Mouse (Mus musculus): ENCODE measurements around the gene Edar.
"Not testable (repeated sequence)": the region's sequence is repeated elsewhere in the genome, so short reads cannot be mapped to it uniquely, and the experiment has no call there.

Edar gene

DNA sequence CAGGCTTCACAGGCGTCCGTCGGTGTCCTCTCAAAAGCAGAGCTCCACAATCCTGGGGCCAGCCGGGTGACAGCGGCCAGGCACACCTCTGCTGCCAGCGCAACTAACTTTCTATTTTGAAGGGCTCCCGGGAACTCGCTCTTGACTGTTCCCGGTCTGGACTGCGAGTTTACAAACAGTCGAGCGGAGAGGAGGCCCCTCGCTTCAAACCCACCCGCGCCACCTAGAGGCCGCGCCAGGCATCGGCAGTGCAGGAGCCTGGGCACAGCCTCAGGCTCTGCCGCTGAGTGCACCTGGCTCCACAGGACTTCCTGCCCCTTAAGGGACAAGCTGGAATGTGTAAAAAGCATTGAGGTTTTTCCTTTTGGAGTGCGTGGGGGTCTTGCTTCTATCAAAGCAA is at the start of gene Edar:
Gene Edar (minus strand): TSS at position 122 of the 400 bp plus-strand sequence.
- peak; percentile 40 for DNase-seq

DNA sequence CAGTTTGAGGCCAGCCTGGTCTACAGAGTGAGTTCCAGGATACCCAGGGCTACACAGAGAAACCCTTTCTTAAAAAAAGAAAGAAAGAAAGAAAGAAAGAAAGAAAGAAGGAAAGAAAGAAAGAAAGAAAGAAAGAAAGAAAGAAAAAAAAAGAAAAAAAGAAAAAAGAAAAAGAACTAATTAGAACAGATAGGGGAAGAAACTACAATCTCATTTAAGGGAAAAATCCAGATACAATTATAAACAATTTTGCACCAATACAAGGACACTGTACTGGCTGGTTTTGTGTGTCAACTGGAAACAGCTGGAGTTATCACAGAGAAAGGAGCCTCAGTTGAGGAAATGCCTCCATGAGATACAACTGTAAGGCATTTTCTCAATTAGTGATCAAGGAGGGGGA is 42.7 kb upstream of the Edar start, which contains the start of gene Gm17542:
Gene Gm17542 (minus strand): TSS at position 101 of the 400 bp plus-strand sequence.
- DNase-seq: not testable (repeated sequence)

DNA sequence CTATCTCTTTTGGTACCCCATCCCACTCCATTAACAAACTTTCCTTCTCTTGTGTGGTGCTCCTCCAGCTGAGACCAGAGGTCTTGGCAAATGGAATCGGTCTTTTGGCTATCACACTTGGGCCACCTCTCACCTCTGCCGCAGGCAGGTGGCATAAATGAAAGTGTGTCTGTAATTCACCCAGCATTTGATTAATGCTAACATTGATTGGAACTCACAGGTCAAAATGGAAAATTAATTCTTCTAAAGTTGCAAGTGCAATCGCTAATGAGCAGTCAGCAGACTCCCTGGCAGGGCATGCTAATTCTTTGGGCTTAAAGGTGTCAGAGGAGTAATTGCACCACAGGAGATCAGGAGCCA is 39.3 kb upstream of the Edar start:
- no peak for DNase-seq

DNA sequence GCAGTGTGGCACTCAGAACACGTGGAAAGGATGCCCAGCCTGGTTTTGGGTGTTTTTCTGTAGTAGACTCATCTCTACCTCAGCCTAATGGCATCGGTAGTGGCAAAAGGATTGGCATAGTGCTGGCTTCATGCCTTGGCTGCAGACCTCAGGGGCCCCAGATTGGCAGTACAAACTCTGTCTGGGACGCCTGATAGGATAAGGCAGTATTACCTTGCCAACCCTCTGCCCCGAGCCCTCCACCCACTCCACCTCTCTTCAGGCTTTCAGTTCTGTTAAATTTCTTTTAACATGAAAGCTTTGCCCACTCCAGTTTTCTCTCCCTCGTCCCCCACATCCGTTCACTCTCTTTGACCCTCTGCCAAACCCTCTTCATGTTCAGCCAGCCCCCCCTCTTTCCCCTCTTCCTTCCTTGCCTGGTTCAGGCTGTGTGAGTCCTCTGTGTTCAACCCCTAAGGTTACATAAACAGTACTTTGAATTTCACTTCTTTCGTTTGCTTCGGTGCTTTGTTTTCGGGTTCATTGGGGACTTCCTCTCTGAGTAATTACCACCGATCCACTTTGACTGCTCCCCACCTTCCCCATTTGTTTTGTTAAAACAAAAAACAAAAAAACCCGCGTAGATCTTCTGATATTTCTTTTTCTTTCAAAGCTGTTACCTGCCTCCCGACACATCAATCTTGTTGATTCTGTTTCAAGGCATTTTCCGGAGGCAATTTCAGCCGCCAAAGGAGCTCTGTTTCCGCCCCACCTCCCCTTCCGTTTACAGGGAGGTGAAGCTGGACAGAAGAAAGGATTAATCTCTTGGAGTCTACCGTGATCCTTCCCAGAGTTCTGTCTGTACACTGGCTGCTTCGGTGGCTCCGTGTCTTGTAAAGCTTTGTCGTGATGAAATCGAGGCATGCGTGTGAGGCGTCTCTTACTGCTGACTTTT is 38.7 kb upstream of the Edar start:
- no peak for DNase-seq

DNA sequence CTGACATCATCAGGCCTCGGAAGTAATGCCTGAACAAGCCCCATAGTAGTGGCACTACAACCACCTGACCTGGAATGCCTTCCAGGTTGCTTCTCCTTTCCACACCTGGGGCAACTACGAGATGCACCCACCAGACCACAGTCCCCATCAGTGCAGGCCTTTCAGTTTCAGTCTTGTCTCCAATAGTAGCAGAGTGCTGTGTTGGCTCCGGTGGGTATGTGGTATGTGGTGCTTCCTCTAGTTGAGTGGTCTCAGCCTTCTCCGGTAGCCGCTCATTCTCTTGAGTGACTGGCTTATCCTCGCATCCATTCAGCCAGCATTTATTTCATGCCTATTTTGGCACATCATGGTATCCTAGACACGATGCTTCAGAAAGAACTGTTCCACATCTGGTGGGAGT is 37.8 kb upstream of the Edar start:
- no peak for DNase-seq

DNA sequence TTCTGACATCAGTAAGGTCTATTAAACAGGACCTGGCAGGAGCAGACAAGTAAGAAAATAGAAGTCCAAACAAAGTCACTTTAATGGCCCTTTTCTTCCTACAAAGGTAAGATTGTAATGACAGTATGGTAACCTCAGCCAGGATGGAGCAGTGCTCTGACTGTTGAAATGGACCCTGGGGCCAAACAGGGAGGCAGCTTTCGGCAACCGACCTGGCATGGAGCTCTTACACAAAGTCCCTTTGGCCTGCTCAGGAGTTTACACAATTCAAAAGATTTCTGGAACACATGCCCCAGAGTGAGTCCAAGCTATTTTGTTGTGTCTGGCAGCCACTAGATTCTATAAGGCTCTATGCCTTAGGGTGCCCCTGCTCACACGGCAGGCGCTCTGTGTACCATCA is 33.6 kb upstream of the Edar start:
- no peak for DNase-seq

DNA sequence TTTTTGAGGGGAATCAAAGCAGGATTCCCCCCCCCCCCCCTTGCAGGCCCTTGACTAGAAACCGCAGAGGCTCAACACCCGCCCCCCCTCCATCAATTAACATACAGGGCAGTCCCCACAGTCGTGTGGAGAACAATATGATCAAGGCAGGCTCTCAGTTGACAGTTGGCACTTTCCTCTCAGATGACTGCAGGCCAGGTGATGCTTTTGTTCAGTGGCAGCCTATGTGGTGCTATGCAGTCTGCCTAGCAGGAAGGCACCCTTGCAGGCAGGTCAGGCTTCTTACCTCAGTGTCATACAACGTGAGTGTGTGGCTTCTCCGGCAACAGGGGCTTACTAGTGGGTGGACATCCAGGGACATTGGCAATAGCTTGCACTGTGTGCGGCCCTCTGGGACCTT is 25.1 kb upstream of the Edar start:
- DNase-seq: no peak

DNA sequence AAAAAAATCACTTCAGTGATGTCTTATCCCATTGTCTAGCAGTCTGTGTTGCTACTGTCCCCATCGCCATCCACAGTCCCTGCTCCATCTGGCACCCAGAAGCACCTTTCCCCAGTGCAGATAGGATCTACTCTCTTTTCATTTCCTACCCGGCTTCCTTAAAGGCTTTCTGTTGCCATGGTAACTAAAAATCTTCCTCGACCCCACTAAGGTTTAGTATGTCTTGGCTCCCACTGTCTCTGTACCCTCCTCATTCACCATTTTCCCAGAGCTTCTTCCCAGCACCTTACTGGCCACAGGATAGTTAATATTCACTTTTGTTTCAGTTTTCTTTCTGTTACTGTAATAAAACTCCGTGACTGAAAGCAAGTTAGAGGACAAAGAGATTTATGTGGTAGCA is 24.7 kb upstream of the Edar start:
- DNase-seq: no peak

DNA sequence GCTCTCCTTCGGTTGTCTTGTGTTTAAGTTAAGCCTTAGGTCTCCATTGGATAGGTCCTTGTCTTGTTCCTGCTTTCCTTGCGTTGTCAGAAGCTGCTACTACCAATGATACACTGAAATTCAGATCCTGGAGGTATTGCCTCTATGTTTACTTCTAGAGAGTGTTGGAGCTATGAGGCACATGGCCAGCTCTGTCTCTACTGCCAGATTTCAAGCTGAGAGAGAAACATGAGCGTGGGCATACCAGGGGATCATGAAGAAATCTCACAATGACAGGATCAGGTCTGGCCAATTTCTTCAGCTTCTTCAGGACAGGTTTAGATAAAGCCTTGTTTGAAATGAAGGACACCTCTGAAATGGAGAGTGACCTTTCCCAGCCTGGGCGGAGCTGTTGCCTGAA is 23.5 kb upstream of the Edar start:
- DNase-seq: no peak

DNA sequence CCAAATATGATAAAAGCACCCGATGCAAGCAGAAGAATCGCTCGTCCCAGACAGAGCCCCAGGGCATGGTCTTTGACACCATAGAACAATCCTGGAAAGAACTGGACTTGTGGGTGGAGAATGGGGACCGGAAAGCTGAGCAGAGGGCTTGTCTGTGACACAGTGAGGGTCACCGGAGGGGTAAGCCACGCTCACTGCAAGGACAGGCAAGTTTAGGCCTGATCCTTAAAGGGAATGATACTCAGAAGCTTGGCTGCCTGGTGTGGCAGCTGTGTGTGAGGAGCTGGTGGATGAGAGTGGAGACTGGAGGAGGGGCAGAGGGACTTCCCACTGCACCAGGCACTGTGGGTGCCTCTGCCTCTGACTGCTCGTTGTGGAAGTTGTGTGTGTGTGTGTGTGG is 15.6 kb upstream of the Edar start:
- DNase-seq: no peak

DNA sequence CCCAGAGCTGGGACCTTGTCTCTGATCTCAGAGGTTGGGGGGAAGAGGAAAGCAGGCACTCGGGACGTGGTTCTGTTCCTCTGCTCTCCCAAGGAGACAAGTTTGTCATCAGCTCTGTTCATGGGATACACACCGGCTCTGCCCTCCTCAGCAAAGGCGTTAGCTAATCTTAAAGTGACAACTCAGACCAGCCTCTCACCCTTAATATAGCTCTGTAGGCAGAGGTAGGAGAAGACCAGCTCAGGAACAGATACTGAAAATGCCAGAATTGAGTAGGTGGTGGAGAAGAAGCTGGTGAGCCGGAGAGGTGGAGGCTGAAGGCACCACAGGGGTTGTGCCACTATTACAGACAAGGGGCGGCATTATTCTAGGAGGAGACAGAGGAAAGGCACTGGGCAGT is 3.8 kb upstream of the Edar start:
- no peak for DNase-seq

DNA sequence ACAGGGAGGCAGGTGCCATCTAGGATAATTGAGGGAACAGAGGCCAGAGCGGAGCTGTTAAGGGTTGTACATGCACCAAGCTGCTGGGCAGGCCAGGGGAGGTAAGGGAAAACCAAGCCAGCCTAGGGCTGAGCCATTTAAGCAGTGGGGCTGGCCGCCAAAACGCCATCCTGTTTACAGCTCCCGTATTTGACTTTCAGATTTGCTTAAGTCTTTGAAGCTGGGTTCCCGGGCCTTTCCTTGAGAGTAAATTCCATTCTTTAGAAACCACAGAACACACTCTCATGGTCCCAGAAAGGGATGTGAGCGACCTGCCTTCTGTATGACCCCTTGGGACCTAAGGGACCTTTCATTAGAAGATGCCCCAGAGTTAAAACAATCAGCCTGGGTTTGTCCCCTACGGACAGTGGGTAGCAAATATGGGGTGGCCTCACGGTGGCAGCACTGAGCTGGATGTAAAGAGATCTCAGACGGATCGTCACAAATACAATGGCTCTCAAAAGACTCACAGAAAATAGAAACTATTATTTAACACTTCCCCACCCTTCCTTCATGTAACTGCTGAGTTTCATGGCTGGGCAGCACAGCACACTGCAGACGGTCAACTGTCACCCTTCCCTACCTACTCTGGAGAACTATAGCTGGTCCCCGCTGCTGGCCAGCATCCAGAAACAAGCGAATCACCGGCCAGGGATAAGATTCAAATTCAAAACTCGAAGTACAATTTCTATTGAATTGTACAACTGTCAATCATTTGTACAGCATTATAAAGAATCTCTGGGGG is 2.0 kb downstream of the Edar start:
- DNase-seq: peak; percentile 30

DNA sequence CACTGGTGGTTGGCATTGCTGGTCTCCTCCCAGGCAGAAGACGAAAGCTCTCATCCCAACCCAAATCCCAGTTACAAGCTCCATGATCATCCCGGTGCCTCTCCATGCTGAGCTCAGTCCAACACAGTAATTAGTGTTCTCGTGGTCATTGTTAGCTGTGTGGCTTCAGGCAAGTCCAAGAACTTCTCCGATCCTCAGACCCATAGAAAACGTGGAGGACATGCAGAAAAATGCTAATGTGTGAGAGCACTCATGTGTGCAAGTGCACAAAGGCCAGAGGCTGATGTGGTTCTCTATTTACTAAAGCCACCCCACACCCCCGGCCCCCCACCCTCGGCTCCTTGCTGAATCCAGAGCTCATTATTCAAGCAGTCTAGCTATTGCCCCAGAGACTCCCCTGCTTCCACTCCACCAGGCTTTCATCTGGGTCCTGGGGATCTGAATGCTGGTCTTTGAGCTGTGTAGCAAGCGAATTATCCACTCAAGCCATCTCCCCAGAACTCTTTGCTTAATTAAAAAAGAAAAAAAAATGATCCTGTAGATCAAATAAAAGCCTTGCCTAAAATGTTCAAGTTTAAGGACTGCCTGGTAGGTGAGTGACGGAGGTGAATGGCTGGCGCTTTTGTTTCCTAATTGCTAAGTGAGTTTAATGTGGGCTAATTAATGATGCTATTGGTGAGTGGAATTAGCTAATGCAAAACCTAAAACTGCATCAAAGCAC is 2.7 kb downstream of the Edar start:
- DNase-seq: no peak

DNA sequence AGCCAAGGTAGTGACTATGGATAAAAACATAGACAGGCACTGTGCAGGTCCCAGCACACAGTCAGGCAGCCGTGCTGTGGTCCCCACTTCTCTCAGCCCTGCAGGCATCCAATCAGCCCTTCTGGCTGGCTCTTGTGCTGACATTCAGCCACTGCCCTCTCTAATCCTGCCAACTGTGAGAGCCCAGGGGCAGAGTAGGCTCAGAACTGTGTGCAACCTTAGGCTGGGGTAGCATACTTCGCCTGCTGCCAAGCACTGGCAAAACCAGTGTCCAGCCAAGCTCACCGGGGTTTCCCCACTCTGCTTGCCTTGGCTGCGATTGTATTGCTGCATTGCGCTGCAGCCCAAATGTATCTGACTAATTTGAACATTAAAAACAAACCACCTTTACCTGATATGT is 11.6 kb downstream of the Edar start:
- no peak for DNase-seq

DNA sequence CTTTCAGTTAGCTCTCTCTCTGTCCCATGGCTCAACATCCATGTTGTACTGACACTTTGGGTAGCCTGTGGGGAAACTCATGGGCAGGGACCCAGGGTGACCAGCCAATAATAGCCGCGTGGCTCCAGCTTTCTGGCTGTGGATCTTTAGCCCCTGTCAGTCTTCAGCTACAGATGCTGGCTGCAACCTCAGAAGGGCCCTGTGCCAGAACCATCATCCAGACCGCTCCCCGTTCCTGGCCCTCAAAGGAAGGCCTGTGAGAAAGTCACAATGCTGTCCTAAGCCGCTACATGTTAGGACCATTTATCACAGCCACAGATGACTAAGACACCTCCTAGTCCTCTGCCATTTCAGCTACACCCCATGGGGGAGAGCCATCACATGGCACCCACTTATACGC is 12.0 kb downstream of the Edar start:
- DNase-seq: peak; percentile 11

DNA sequence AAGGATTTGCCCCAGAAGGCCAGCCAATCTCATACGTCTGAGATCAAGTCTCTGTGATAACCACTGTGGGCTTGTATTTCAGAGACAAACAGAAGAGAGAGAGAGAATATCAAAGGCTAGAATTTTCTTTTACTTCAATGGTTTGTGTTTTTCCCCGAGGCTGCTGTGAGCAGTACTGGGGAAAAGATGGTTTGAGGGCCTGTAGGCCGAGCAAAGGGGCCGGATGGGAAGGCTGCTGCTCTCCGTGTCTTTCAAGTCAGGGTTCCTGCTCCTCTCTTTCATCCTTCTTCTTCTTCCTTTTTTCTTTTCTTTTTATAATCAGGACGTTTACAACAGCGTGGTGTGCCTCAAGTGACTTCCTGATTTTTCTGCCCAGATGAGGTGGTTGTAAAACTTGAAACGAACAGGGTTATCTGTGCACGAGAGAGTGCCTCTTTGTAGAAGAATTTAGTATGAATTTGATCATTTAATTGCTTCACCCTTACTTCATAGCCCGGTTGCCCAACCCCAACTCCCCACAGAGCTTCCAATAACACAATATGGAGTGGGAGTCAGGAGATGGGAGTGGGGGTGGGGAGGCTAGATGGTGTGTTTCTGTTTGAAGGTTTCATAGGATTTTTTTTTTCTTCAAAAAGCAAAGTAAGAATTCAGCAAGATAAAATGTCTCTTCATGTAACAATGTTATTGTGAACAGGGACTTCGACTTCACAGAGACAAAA is 16.0 kb downstream of the Edar start:
- DNase-seq: no peak

DNA sequence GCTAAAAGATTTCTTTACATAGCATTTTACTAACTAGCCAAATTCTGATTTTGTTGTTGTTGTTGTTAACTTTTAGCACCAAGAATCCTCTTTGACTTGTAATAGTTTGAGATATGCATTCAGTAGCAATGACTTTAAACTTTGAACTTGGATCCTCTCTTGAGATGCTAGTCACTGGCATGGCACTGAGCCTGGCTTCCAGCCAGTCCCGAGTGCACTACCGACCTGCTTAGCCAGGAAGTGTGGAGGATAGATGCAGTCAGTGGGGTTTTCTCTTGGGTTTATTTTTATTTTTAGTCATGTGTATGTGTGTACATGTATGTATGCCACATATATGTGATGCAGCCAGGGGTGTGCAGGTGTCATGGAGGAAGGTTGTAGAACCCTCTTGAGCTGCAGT is 17.7 kb downstream of the Edar start:
- DNase-seq: no peak

DNA sequence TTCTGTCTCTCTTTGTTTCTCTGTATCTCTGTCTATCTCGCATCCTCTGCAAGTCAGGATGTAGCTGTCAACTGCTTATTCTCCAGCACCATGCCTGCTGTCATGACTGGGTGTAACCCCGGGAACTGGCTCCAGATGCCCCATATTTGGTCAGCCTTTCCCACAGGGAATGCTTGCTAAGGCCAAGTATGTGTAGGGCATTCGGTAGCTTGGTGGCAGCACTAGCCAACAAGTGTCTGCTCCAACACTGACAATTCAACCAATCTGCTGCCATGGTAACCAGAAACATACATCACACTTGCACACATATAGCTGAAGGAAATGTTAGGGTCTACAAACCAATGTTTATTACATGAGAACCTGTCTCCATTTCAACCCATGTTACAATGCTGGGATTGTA is 21.8 kb downstream of the Edar start:
- DNase-seq: no peak

DNA sequence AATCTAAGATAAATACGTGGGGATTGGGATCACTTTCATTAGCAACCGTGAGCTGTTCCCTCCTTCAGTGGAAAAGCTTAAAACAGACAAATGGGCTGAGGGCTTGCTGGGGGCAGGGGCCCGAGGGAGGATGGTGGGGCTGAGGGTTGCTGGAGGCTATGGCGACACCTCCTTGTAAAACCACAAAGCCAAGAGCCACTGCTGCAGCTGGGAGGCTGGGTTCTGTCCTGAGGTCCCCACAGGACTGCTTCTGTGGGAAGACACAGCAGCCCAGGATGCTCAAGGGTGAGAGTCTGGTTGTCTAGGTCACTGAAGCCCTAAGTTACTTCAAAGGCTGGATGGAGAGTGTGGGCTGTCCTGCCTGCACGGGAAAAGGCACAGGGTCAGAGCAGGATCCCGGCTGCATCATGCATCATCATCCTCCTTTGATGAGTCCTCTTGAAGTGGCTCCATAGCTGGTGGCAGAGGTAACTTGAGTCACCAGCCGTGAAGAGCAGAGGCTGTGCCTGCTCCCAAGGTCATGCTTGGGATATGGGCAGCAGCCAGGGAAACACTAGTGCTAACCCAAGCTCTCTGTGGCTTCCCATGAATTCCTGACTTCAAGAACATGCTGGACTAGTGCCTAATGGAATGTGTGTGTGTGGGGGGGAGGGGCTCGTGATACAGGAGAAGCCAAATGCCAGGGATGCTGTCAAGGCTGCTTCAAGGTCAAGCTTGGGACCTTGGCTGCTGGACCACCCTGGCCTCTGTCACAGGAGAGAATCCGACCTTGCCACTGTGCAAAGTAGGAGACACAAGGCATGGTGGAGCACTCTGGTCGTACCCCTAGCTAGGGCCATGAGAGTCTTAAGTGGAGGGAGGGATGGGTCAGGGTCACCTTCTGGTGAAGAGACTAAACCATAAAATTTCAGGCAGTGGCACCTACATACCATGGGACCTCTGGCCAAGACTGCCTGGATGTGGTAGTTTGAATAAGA is 22.7 kb downstream of the Edar start:
- DNase-seq: no peak

DNA sequence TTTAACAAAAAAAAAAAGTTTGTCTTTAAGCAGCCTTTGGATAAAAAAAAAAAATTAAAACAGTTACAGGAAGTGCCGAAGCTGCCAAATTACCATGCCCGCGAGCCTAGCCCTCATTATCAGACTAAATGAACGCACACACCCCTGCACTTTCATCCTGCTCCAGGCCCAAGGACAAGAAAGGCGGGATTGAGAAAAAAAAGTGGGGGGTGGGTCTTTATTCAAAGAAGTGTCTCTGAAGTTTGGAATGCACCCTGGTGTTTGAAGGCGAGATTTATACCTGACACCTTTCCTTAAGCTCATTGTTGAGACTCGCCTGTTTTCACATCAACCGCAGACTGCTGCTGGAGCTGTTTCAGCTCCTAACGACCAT is 23.4 kb downstream of the Edar start:
- DNase-seq: no peak

DNA sequence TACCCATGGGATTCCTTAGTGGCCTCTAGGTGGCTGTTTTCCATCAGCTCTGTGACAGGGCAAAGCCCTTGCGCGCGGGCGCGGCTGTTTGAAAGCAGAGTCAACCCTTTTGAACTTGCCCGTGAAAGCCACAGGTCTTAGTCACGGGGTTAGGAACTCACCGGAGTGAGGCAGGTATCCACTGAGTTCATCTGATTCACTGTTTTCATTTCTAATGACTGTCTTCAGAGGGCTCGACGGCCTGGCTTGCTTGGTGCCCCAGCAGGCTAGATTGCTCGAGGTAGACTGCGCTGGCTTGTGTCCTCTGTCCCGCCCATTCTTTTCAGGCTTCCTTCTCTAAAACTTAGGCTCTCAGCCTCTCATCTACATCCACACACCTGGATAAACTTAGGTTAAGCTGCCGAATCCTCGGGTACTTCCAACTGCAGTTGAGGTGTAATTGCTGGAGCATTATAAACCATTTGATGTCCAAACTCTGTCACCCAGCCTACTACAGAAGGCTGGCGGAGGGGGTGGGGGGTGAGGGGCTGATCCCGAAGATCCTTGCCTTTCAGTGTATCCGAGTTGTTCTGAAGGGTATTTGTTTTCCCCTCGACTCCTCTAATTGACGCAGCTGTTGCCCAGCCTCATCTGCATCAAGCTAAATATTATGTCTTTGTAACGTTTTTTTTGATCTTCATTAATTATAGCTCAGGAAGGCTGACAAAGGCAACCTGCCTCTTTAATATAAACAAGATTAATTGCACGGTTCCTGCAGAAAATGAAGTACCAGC is 24.0 kb downstream of the Edar start:
- no peak for DNase-seq
